Comparison of ENCODE assay signal across 9 mouse cellular contexts in the genomic region with DNA sequence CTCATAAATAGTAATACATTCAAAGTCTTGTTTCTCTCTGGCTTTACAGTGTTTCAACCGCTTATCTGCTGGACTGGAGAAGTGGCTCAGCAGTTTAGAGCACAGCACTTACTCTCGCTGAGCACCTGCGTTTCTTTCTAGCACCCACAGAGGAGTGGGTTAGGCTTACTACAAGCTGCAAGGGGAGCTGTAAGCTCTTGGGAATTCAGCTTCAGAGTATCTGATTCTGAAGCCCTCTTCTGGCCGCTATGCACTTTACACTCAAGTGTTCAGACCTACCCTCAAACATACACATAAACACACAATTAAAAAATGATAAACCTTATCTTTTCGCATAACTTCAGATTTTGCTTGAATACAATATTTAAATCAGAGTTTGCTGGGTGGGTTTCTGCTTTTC. TPM values are rescaled to one million over a fixed set of nuclear protein-coding genes. Genes with fewer than 3 reads are reported as not detected.
DNase-seq lines count a peak whose midpoint lies in the region; ATAC-seq and TF ChIP-seq lines count a peak whose summit lies in the region.
"Had no signal": no experiment of that assay in that cellular context is flagged by ENCODE, and none has a peak within 500 bp of the region (broad histone marks: within the 10 kb centered on the region; RNA-seq: fewer than 3 reads in every experiment).

No protein-coding gene starts in this region.

- no peaks in the 10 kb centered on the region for H3K36me3 ChIP-seq in heart, adult 2 months (ENCODE audit: control insufficient read depth, insufficient read depth, low read length)
- H3K36me3 ChIP-seq in heart, embryonic 10.5 days: no peaks in the 10 kb centered on the region
- H3K36me3 ChIP-seq in midbrain, postnatal 0 days (ENCODE audit: insufficient read depth, low read length): no peaks in the 10 kb centered on the region
- no peaks in the 10 kb centered on the region for H3K36me3 ChIP-seq in midbrain, embryonic 13.5 days
- H3K36me3 ChIP-seq in forebrain, postnatal 0 days (ENCODE audit: insufficient read depth): no peaks in the 10 kb centered on the region
- H3K36me3 ChIP-seq in heart, embryonic 12.5 days: no peaks in the 10 kb centered on the region
- H3K36me3 ChIP-seq: liver, embryonic 13.5 days had no signal

- intact Hi-C loops in heart, adult 2 months (cut with DNase I): no loop called here

- H3K27me3 ChIP-seq in heart, adult 2 months (ENCODE audit: control insufficient read depth, insufficient read depth, low read length): no peaks in the 10 kb centered on the region
- H3K27me3 ChIP-seq in heart, embryonic 10.5 days (ENCODE audit: insufficient read depth, poor library complexity, severe bottlenecking): no peaks in the 10 kb centered on the region
- H3K27me3 ChIP-seq in midbrain, postnatal 0 days (ENCODE audit: insufficient read depth, low read length): no peaks in the 10 kb centered on the region
- H3K27me3 ChIP-seq in midbrain, embryonic 13.5 days: no peaks in the 10 kb centered on the region
- H3K27me3 ChIP-seq in forebrain, postnatal 0 days (ENCODE audit: insufficient read depth, low read length): no peaks in the 10 kb centered on the region
- no peaks in the 10 kb centered on the region for H3K27me3 ChIP-seq in heart, embryonic 12.5 days (replicated peaks)
- H3K27me3 ChIP-seq: liver, embryonic 13.5 days had no signal

- H3K9me3 ChIP-seq in heart, embryonic 10.5 days: no peaks in the 10 kb centered on the region
- H3K9me3 ChIP-seq in midbrain, postnatal 0 days (ENCODE audit: low read length): no peaks in the 10 kb centered on the region
- H3K9me3 ChIP-seq in midbrain, embryonic 13.5 days: no peaks in the 10 kb centered on the region
- H3K9me3 ChIP-seq in forebrain, postnatal 0 days (ENCODE audit: low read length): no peaks in the 10 kb centered on the region
- no peaks in the 10 kb centered on the region for H3K9me3 ChIP-seq in heart, embryonic 12.5 days (replicated peaks)
- H3K9me3 ChIP-seq: liver, embryonic 13.5 days had no signal

- WGBS in heart, adult 2 months: 22% methylated on average over 5 of the region's 5 CpGs
- 18% methylated on average over 5 of the region's 5 CpGs for WGBS in heart, embryonic 10.5 days
- WGBS in midbrain, postnatal 0 days: 25% methylated on average over 5 of the region's 5 CpGs
- 22% methylated on average over 5 of the region's 5 CpGs for WGBS in midbrain, embryonic 13.5 days
- 22% methylated on average over 5 of the region's 5 CpGs for WGBS in forebrain, postnatal 0 days
- WGBS in heart, embryonic 12.5 days: 18% methylated on average over 5 of the region's 5 CpGs

- H3K4me2 ChIP-seq in midbrain, postnatal 0 days (ENCODE audit: low read depth, low read length, poor library complexity, severe bottlenecking): no peak overlapping the region
- H3K4me2 ChIP-seq in midbrain, embryonic 13.5 days (replicated peaks): no peak overlapping the region
- H3K4me2 ChIP-seq in forebrain, postnatal 0 days (ENCODE audit: low read depth): no peak overlapping the region
- no peak overlapping the region for H3K4me2 ChIP-seq in heart, embryonic 12.5 days
- H3K4me2 ChIP-seq: liver, embryonic 13.5 days had no signal

- H3K9ac ChIP-seq in heart, adult 2 months (ENCODE audit: low read depth, low read length): no peak overlapping the region
- no peak overlapping the region for H3K9ac ChIP-seq in midbrain, postnatal 0 days (replicated peaks; ENCODE audit: low read length, poor library complexity, severe bottlenecking)
- H3K9ac ChIP-seq in midbrain, embryonic 13.5 days (replicated peaks): no peak overlapping the region
- no peak overlapping the region for H3K9ac ChIP-seq in forebrain, postnatal 0 days
- H3K9ac ChIP-seq in heart, embryonic 12.5 days: no peak overlapping the region
- H3K9ac ChIP-seq: liver, embryonic 13.5 days had no signal

- H3K4me1 ChIP-seq in heart, adult 2 months (ENCODE audit: control insufficient read depth, insufficient read depth, low read length): no peaks in the 10 kb centered on the region
- H3K4me1 ChIP-seq in heart, embryonic 10.5 days: no peaks in the 10 kb centered on the region
- H3K4me1 ChIP-seq in midbrain, postnatal 0 days (ENCODE audit: insufficient read depth, low read length): no peaks in the 10 kb centered on the region
- no peaks in the 10 kb centered on the region for H3K4me1 ChIP-seq in midbrain, embryonic 13.5 days (replicated peaks)
- no peaks in the 10 kb centered on the region for H3K4me1 ChIP-seq in forebrain, postnatal 0 days (ENCODE audit: insufficient read depth)
- H3K4me1 ChIP-seq in heart, embryonic 12.5 days (replicated peaks): 0 out of 2 replicates have a peak, but pooled peaks cover 2% of the 10 kb centered on the region
- H3K4me1 ChIP-seq: liver, embryonic 13.5 days had no signal

- TF ChIP-seq POLR2A in heart, adult 2 months (IDR thresholded peaks at IDR 0.05; ENCODE audit: insufficient read depth, low read depth, low read length): no peak

- H3K27ac ChIP-seq in heart, adult 2 months: no peak overlapping the region
- H3K27ac ChIP-seq in heart, embryonic 10.5 days: no peak overlapping the region
- no peak overlapping the region for H3K27ac ChIP-seq in midbrain, postnatal 0 days (ENCODE audit: low read depth, low read length)
- no peak overlapping the region for H3K27ac ChIP-seq in midbrain, embryonic 13.5 days
- H3K27ac ChIP-seq in forebrain, postnatal 0 days (ENCODE audit: low read depth, low read length): no peak overlapping the region
- H3K27ac ChIP-seq in heart, embryonic 12.5 days (ENCODE audit: poor library complexity, severe bottlenecking): no peak overlapping the region
- H3K27ac ChIP-seq: liver, embryonic 13.5 days had no signal

- no peaks in the 10 kb centered on the region for H3K79me2 ChIP-seq in heart, adult 2 months (replicated peaks; ENCODE audit: control insufficient read depth, insufficient read depth, low read length)

- no peak overlapping the region for H3K4me3 ChIP-seq in heart, adult 2 months
- H3K4me3 ChIP-seq in heart, embryonic 10.5 days: no peak overlapping the region
- no peak overlapping the region for H3K4me3 ChIP-seq in midbrain, postnatal 0 days (ENCODE audit: low read depth, low read length)
- no peak overlapping the region for H3K4me3 ChIP-seq in midbrain, embryonic 13.5 days (replicated peaks)
- H3K4me3 ChIP-seq in forebrain, postnatal 0 days (ENCODE audit: low read depth, low read length): no peak overlapping the region
- H3K4me3 ChIP-seq in heart, embryonic 12.5 days: no peak overlapping the region
- H3K4me3 ChIP-seq: liver, embryonic 13.5 days had no signal

- no peak for TF ChIP-seq EP300 in heart, adult 2 months (IDR thresholded peaks at IDR 0.05; ENCODE audit: insufficient read depth, low read depth, low read length)

- ATAC-seq in midbrain, postnatal 0 days (ENCODE audit: low FRiP score): no peak
- no peak for ATAC-seq in midbrain, embryonic 13.5 days
- peak; percentile 43 for ATAC-seq in forebrain, postnatal 0 days
- no peak for ATAC-seq in heart, embryonic 12.5 days (ENCODE audit: insufficient number of reproducible peaks, low FRiP score)

- no peak for DNase-seq in heart, adult 2 months
- no peak for DNase-seq in heart, embryonic 10.5 days (ENCODE audit: low spot score)
- DNase-seq in midbrain, postnatal 0 days (ENCODE audit: low spot score): peak; percentile 57
- DNase-seq in forebrain, postnatal 0 days: peak; percentile 32
- peak; percentile 52 for DNase-seq in retina, postnatal 1 day
- DNase-seq in spleen, postnatal 4 days (ENCODE audit: low spot score in 2 of 2): no peak
- DNase-seq: liver, embryonic 13.5 days had no signal

- TF ChIP-seq CTCF in heart, adult 2 months (IDR thresholded peaks at IDR 0.05): peak; percentile 48
- peak; percentile 55 for TF ChIP-seq CTCF in midbrain, postnatal 0 days (IDR thresholded peaks at IDR 0.05)
- TF ChIP-seq CTCF in forebrain, postnatal 0 days (IDR thresholded peaks at IDR 0.05; ENCODE audit: low read depth): peak; percentile 58

RNA-seq across cellular contexts. Expression of a gene that starts 24.6 kb away (rescaled TPM):
- 1 to 10 TPM; 2.6 to 4.0 TPM for total RNA-seq in heart, adult 2 months (2021)
- 17.5 and 18.0 TPM in 2 replicates for polyA plus RNA-seq in heart, adult 2 months (2012; rRNA removed)
- 37.4 and 38.9 TPM in 2 replicates for polyA plus RNA-seq in heart, embryonic 10.5 days (2016; fragmentation: Nextera tagmentation; extraction: Ambion mirVana)
- 15.2 and 21.1 TPM in 2 replicates for total RNA-seq in midbrain, postnatal 0 days (2014; rRNA removed)
- polyA plus RNA-seq in midbrain, postnatal 0 days (2015; fragmentation: Nextera tagmentation; extraction: Ambion mirVana): 32.5 TPM in 2 replicates
- 39.6 and 43.3 TPM in 2 replicates for polyA plus RNA-seq in midbrain, embryonic 13.5 days (2015; fragmentation: Nextera tagmentation; extraction: Ambion mirVana)
- total RNA-seq in forebrain, postnatal 0 days (2014; rRNA removed): 25.8 and 41.1 TPM in 2 replicates
- polyA plus RNA-seq in forebrain, postnatal 0 days (2015; fragmentation: Nextera tagmentation; extraction: Ambion mirVana): 29.6 and 39.0 TPM in 2 replicates
- polyA plus RNA-seq in heart, embryonic 12.5 days (2016; fragmentation: Nextera tagmentation; extraction: Ambion mirVana): 27.1 and 31.6 TPM in 2 replicates

Comparison
In these comparisons a context has a peak if more than half of its experiments do, and no peak if none do; other contexts are left out.
1. DNase-seq: peak in midbrain, postnatal 0 days (single experiment), forebrain, postnatal 0 days (single experiment) and retina, postnatal 1 day (single experiment); none in heart, adult 2 months (0 of 2), heart, embryonic 10.5 days (single experiment) and spleen, postnatal 4 days (0 of 2).
2. Peak in every context shown above with its lines, with median percentiles within 50 percentile points of each other: CTCF ChIP-seq.